Mouse (Mus musculus): Measurements from ENCODE around the gene Smpd2. TPM values are rescaled to one million over a fixed set of nuclear protein-coding genes. Genes with fewer than 3 reads are reported as not detected.
A peak's percentile ranks its signal among the peaks of the same experiment; 100 is the strongest.

Gene Smpd2
- total RNA-seq, 2 experiments from 2014 or later, result 21.2 to 23.2 TPM

GRCm38 (mm10) chr10:41488877-41489276 lies 1.3 kb downstream of the Smpd2 start:
- no peak for DNase-seq

- no peak for DNase-seq
These were observed 3.5 kb downstream of the Smpd2 start for GRCm38 (mm10) chr10:41486506-41487170.

- DNase-seq, result no peak
These were observed 4.4 kb downstream of the Smpd2 start for GRCm38 (mm10) chr10:41485778-41486177.

- DNase-seq, result no peak
These were observed 7.7 kb downstream of the Smpd2 start for GRCm38 (mm10) chr10:41482446-41482845.

GRCm38 (mm10) chr10:41480938-41481880 lies 9.0 kb downstream of the Smpd2 start:
- DNase-seq, result no peak

- no peak for DNase-seq
These were observed 10.2 kb downstream of the Smpd2 start for GRCm38 (mm10) chr10:41479961-41480360.

- peak; percentile 36 to 44 for DNase-seq
These were observed 12.6 kb downstream of the Smpd2 start for GRCm38 (mm10) chr10:41477278-41478181.

GRCm38 (mm10) chr10:41477018-41477277 lies 13.2 kb downstream of the Smpd2 start:
- DNase-seq, result no peak

- DNase-seq, result peak; percentile 34 to 51
These were observed 13.8 kb downstream of the Smpd2 start, which contains the start of gene Mical1 for GRCm38 (mm10) chr10:41476171-41477017. Mical1 (plus strand) TSS chr10:41476314.

- DNase-seq, result no peak
These were observed 15.2 kb downstream of the Smpd2 start for GRCm38 (mm10) chr10:41474981-41475391.

GRCm38 (mm10) chr10:41473782-41474468 lies 16.2 kb downstream of the Smpd2 start:
- DNase-seq, result no peak

GRCm38 (mm10) chr10:41472962-41473481 lies 17.1 kb downstream of the Smpd2 start:
- no peak for DNase-seq

GRCm38 (mm10) chr10:41472534-41472933 lies 17.6 kb downstream of the Smpd2 start:
- no peak for DNase-seq

GRCm38 (mm10) chr10:41470693-41471092 lies 19.5 kb downstream of the Smpd2 start:
- no peak for DNase-seq

GRCm38 (mm10) chr10:41467325-41467724 lies 22.8 kb downstream of the Smpd2 start:
- no peak for DNase-seq

GRCm38 (mm10) chr10:41464401-41464955 lies 25.7 kb downstream of the Smpd2 start:
- DNase-seq, result peak in 1 of 2 experiments; percentile 18

GRCm38 (mm10) chr10:41461057-41461722 lies 29.0 kb downstream of the Smpd2 start:
- no peak for DNase-seq

GRCm38 (mm10) chr10:41460501-41460900 lies 29.7 kb downstream of the Smpd2 start:
- DNase-seq, result no peak

- DNase-seq, result no peak
These were observed 30.2 kb downstream of the Smpd2 start for GRCm38 (mm10) chr10:41459990-41460389.

GRCm38 (mm10) chr10:41452791-41453190 lies 37.4 kb downstream of the Smpd2 start:
- DNase-seq, result no peak
